Mouse (Mus musculus) embryonic fibroblast, embryonic 13.5 days (primary cell): Measurements from ENCODE around the gene Actl6a.

Experiments used
- CTCF ChIP-seq: IDR thresholded peaks from 2 replicates; pipeline ENCODE4 v1.5.1; 2011; ENCODE audit warnings: mild to moderate bottlenecking, control low read depth, low read length, moderate library complexity, borderline replicate concordance; ENCODE audit not compliant: insufficient read depth
- POLR2A ChIP-seq: IDR thresholded peaks from 2 replicates; pipeline ENCODE4 v1.6.1; 2011; ENCODE audit warnings: low read depth, mild to moderate bottlenecking, control low read depth, low read length, moderate library complexity

- no peak for TF ChIP-seq CTCF
- no peak for TF ChIP-seq POLR2A
These were observed 7.6 kb downstream of the Actl6a start for GRCm38 (mm10) chr3:32713711-32714110.
